Mouse (Mus musculus): ENCODE measurements around the gene Serpina3k. TPM values are rescaled to one million over a fixed set of nuclear protein-coding genes. Genes with fewer than 3 reads are reported as not detected.
"Not testable (repeated sequence)": the region's sequence is repeated elsewhere in the genome, so short reads cannot be mapped to it uniquely, and the experiment has no call there.

Gene Serpina3k
- 1.2 and 103 TPM in 2 replicates for total RNA-seq (2021)
- long read RNA-seq, transcript Serpina3k-201 (5 exons, 2,057 nt), result major isoform, 13,673 of 14,654 reads
- long read RNA-seq, partial matches to known transcripts, result 684 of 14,654 reads
- long read RNA-seq, other reads (novel, unspliced or antisense), result 297 of 14,654 reads

DNA sequence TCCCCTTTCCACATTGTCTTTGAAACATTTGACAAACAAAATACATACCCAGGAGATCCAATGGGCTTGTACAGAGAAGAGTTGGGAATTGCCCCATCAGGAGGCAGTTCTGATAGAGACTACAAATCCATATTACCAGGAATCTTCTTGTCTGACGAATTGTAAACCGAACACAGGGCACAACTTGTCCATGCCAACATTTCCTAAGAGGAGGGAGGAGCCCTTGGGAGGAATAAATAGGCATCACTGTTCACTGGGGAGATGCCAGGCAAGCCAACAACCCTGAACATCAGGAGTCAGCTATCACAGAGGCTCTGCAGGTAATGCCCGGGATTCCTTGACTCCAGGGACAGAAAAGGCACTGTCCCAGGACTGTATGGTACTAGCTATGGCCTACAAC, at the start of gene Serpina3k, which contains the start of gene Serpina3m:
Gene Serpina3k (plus strand): TSS at position 261 of the 400 bp plus-strand sequence.
Gene Serpina3m (plus strand): TSS at position 261 of the 400 bp plus-strand sequence.
- DNase-seq, result not testable (repeated sequence)

DNA sequence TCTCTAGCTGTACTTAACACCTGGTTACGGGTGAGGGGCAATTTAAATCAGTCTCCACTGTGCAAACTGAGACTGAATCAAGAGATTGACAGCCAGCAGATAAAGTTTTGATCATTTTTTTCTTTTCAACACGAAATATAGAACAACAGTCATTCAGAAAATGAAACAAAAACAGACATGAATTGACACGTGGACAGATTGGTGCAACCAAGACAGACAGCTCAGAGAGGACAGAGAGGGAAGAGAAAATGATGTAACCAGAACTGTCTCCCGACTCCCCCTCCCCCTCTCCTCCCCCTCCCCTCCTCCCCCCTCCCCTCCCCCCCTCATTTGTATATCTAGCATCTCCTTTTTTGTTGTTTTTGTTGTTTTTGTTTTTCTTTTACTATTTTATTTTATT, 48.4 kb upstream of the Serpina3k start:
- no peak for DNase-seq

DNA sequence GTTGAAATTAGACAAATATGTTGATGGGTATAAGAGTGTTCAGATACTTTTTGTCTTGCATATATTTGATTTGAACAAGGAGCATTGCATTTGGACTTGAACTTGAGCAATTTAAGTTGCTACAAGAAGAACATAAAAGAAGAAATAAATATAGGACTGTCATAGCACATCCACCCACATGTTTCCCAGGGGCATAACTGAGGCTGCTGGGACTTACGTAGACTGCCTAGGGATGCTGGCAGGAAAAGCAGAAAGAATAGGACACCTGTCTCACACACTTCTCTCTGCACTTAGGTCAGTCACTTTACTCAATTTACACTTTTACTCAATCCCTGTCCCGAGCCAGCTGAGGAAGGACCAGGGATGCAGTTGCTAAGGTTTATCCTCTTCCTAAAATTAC, 44.3 kb upstream of the Serpina3k start:
- no peak for DNase-seq

DNA sequence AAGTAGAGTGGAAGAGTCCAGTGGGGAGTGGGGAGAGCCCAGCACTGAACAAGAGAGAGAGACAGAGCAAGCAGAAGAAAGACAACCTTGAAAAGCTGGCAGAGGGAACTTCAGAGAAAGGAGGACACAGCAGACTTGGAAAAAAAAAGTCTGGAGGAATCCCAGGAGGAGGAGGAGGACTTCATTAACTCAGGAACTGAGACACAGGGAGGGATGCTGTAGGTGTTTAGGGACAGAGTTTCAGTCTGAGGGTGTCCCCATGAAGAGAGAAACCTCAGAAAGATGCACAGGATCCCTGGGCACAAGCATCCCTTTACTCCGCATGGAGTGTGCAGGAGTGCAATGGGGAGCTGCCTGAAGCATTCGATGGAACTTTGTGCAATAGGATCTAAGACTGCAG, 40.2 kb upstream of the Serpina3k start:
- DNase-seq, result no peak

DNA sequence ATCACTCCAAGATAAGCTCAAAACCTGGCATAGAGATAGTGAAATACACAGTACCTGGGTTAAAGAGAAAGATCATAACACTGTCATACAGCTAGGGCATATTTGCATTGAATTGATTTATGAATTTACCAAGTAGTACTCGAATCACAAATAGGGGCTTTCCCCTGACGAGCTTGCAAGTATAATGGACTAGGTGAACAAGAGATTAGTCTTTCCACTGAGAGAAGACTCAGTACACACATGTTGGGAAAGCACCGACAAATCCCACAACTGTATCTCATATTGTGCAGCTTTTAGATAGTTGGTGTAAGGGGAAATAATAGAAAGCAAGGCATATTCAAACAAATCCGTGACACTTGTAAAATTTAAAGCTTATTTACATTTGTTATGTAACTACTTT, 32.3 kb upstream of the Serpina3k start:
- no peak for DNase-seq

DNA sequence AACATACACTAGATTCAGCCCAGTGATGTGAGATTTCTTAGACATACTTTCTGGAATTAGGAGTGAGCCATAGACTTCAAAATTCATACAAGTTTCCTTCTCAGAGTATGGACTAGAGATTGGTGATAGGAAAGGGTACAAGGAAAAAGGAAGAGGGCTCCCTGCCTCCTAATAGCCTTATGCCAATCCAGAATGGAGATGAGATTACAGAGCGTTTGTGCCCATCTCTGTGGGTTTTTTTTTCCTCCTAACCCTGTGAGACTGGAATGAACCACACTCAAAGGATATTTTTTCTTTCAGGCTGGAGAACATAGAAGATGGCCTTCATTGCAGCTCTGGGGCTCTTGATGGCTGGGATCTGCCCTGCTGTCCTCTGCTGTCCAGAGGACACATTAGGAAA, 24.0 kb upstream of the Serpina3k start, which contains the start of gene Serpina3j:
Gene Serpina3j (plus strand): TSS at position 301 of the 400 bp plus-strand sequence.
- no peak for DNase-seq

DNA sequence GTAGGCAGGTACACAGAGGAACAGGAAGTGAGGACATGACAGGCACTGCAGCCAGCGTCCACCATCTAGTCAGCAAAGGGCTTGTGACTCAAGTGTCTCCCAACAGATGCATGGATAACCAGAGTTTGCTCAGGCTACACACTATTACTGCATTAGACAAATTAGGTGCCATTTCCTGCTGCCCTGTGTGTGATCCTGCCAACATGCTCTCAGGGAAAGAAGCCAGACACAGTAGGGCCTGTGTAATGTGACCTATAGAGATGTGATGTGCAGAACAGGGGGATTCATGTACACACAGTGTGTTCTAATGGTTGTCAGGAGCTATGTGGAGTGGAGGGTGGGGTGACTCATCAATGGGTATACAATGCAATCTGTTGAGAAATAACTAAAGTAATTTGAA, 15.8 kb upstream of the Serpina3k start:
- DNase-seq, result no peak

DNA sequence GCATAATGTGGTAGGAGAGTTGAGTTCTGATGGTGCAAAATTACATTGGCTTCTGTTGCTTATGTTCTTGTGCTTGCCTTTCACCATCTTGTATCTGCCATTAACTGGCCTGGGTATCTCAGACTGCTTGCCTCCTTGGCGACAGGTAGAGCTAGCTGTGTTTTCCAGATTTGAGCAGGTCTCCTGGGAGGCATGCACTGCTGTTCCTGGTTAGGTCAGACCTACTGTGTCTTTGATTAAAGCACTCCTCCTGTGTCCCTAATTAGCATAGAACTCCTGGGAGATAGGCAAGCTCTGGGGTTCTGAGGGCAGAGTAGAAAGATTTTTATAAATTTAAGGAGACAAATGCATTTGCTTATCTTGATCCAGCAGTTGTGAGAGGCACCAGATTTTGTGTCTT, 6.6 kb upstream of the Serpina3k start:
- no peak for DNase-seq

DNA sequence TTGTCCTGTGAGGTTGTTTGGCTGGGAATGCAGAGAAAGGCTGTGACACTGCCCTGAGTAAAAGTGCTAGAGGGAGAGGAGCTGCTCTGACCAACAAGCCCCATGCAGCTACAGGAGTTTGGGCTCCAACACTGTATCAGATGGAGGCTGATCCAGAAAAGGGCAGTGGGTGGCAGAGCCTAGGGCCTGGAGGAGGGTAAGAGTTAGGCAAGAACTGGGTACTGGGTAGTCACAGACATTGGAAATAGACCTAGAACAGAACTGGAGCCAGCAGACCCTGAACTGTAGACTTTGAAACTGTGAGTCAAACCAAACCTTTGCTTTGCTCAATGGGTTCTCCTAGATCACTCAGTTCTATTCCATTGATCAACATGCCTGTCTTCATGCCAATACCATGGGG, 1.4 kb upstream of the Serpina3k start:
- not testable (repeated sequence) for DNase-seq

DNA sequence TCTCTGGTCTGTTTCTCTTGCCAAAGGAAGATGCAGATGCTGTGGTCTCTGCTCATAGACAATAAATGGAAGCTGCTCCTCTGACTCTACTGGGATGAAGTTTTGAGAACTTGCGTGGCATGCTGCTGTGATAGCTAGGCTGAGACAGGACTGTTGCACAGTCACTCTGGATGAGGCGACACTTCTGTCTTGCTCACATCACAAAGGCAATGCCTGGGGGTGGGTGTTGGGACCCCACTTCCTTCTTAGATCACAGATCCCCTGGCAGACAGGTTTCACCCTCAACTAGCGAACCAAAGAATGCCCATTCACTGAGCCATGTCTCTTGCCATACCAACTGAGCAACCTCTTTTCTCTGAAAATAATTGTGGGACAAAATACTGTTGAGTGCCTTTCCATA, 419 bp downstream of the Serpina3k start:
- DNase-seq, result no peak

DNA sequence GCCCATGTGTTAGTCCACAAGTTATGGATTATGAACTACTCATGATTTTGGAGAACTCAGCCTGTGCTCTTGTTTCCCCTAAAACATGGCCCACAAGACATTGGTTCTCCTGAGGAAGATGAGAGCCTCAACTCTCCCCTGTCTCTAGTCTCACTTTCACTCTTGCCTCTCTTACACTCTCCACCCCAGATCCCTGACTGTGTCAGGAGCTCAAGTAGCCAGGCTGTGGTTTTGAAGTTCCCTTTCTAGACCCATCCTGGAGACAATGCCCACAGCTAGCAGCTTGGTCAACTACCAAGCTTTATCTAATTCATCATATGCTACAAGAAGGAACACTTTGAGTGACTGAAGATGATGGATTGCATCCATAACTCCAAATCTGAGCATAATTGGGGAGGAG, 4.2 kb downstream of the Serpina3k start:
- DNase-seq, result not testable (repeated sequence)

DNA sequence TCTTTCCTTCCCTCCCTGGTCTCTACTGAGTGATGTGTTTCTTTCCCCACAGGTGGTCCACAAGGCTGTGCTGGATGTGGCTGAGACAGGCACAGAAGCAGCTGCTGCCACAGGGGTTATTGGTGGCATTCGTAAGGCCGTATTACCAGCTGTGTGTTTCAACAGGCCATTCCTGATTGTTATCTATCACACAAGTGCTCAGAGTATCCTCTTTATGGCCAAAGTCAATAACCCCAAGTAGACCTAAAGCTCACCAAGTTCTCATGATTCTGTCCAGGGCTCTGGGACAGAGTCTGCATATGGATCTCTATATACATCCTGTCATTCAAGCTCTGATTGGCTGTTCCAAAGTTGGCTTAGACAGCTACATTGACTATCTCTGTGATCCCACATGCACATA, 6.9 kb downstream of the Serpina3k start:
- DNase-seq, result no peak

DNA sequence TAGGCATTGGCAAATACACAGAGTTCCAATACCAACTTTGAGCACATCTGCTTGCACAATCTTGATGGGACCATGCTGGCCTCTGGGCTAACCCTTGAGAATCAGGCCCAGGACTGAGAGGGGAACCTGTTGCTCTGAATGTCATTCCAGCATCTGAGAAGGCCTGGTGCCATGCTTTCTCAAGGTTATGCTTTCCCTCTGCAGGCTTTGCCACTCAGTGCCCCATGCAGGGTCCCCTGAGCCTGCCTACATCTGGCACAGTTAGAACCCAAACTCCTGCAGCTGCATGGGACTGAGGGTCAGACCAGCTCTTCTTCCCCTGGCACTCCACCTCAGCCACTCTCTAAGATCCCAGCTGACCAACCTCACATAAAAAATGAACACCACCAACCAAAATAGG, 7.4 kb downstream of the Serpina3k start:
- DNase-seq, result no peak

DNA sequence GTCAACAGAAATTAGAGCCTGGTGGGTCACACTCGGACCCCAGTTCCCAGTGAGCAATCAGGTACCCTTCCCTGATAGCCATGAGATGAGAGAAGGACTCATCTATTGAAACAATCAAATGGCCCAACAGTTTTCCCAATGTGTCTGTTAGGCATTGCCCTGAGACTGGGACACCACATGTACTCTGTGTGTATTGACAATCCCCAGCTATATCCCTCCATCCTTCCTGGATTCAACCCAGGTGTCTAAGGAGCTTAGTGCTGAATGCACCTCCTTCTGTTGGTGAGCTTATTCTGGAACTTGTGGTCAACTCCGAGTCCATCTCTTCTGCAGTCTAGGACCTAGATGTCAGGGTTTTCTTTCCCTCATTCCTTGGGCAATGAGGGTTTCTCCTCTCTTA, 8.8 kb downstream of the Serpina3k start:
- no peak for DNase-seq

DNA sequence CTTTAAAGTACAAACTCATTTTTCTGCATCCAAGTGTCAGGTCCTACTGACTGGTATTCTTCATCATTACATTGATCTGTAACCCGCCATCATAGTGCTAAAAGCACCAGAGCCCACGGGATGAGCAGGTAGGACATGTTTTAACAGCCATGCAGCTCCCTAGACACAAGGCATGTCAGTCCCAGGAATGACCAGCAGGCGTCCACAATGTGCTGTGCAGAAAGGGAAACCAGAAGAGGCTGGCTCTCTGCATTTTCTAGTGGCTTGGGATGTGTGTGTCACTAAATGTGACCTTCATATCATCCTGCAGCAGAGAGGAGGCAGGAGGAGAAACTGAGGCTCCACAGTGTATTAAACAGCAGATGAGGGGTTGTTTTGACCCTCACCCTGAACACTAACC, 13.5 kb downstream of the Serpina3k start:
- peak; percentile 53 for DNase-seq

DNA sequence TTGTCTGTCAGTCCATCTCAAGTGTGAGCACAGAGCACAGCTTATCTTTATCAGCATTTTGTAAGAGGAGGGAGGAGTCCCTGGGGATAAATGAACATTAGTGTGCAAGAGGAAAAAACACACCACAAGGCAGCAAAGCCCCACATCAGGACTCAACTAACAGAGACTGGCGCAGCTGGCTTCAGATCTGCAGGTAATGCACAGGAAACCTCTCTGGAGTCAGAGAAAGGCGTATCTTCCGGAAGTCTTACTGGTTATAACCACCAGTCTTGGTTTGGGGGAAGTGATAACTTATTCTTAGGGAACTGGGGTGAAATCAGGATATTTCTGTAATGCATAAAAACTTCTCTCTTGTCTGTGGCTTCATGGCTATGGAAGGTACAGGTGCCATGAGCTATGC, 17.7 kb downstream of the Serpina3k start:
- DNase-seq, result no peak

DNA sequence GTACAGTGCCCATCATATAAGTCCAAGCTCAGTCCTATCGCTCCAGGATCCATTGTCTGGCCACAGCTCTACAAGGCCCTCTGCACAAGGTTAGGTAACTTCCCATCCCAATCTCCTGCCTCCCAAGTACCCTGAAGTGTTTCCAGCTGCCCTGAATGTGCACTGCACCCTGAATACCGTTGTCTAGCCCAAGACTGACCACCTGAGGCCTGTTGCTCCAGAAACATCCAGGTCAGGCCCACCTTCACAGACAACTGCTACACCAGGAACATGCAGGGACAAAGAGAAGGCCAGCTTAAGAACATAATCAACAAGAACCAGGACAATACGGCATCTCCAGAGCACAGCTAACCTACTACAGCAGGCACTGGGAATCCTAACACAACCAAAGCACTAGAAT, 31.7 kb downstream of the Serpina3k start:
- no peak for DNase-seq

DNA sequence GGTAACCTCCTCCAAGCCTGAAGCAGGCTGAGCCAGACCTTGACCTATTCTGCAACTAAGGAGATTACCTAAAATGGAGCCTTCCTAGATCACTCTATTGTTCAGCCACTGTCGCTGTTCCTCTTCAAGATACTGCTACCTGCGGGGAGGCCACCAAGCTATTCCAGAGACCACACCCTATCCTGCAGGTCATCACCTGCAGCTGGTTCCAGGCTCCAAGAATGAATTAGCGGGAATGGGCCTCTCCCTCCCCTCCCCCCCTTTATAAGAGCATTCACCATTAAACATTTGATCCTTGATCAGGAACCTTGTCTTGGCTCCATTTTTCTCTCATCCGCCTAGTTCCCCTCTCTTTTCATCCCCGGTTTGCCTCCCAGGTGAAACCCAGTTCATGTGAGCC, 38.9 kb downstream of the Serpina3k start:
- not testable (repeated sequence) for DNase-seq

DNA sequence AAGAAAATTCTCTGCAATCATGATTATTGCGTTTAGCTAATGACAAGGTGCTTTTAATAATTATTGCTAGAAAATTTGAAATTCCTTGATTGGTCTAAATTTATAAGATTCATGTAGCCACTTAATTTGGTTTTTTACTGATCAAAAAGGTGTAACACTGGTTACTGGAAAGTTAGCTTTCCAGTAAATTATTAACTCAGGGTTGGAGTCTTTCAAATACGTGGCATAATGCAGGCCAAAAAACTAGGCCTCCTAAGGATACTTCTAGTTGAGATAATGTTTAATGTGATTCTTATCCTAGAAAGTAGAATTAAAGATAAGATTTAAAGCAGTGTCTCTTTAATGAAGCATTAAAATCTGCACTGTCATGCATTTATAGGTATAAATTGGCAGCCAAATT, 40.1 kb downstream of the Serpina3k start:
- not testable (repeated sequence) for DNase-seq

DNA sequence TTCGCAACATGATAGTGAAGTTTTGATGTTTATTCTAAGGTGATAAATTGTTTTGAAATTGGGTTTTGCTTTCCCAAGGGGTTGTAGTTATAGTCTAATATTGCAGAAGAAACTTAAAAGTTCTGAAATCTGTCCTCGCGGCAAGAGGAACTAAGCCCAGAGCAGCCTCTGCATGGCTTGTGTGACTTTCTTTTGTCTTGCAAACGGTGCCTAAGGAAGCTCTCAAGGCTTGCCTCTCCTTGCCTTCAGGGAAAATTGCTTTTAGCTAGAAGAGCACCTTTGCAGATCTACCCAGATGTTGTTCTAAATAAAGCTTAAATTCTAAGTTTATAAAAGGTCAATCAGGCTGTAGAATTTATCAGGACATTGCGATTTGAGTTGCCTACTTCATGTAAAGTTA, 40.5 kb downstream of the Serpina3k start:
- not testable (repeated sequence) for DNase-seq

DNA sequence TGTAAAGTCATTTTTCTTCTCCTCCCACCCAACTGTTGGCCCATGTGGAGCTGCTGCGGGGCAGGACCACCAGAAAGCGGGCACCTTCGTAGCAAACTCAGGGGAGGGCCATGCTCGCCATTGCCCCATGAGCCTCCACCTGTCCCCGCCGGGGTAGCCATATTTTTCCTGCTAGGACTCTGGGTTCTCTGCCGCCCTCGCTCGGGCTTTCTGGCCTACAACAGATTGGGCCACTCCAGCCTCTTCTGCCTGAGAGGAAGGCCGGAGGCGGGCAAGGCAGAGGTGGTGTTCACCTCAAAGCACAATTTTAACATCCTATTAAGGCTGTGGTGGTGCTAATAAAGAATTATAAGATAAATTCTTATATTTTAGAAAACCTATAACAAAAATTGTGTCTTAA, 41.6 kb downstream of the Serpina3k start:
- DNase-seq, result no peak

DNA sequence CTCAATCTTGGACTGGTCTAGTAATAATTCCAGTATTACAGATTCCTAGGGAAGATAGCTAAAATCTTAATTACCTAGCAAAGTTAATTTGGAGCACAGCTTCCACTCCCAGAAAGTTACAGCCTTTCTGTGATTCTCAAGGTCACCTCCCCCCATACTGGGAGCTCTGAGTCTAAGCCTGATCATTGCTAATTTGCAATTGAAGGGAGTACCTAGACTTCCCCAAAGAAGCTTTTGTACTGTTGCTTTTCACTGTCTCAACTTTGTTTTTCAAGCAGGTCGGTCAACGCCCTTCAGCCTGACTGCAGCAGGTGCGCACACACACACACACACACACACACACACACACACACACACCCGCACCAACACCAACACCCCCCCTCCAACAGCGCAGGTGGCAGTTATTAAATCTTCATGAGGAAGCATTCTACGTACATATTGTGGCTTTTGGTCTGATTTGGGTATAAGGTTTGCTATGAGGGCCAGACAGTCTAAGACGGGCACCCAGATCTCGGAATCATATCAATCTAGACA, 42.9 kb downstream of the Serpina3k start:
- DNase-seq, result not testable (repeated sequence)

DNA sequence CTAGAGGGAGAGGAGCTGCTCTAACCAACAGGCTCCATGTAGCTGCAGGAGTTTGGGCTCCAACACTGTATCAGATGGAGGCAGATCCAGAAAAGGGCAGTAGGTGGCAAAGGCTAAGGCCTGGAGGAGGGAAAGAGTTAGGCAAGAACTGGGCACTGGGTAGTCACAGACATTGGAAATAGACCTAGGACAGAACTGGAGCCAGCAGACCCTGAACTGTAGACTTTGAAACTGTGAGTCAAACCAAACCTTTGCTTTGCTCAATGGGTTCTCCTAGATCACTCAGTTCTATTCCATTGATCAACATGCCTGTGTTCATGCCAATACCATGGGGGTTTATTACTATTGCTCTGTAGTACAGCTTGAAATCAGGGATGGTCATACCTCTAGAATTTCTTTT, 47.7 kb downstream of the Serpina3k start:
- DNase-seq, result not testable (repeated sequence)

DNA sequence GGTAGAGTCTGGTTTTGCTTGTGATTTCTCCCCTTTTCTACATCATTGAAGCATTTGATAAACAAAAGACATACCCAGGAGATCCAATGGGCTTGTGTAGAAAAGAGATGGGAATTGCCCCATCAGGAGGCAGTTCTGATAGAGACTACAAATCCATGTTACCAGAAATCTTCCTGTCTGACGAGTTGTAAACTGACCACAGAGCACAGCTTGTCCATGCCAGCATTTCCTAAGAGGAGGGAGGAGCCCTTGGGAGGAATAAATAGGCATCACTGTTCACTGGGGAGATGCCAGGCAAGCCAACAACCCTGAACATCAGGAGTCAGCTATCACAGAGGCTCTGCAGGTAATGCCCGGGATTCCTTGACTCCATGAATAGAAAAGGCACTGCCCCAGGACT, 48.6 kb downstream of the Serpina3k start:
- not testable (repeated sequence) for DNase-seq

DNA sequence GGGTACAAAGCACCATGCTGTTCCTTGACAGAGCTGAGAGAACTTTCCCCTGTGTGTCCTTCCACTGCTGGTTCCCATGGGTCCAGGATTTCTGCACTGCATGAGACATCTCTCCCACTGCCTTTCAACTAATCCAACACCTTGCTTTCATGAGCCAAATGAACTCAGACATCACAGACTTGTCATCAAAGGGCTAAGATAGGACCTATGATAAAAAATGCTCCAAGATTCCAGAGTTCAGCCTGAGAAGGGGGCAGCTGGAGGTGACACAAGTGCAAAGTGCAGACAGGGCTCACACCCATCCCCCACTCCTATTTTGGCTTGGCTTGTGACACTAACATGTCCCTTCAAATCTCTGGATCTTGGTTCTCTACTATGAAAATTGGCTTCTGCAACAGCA, 50.2 kb downstream of the Serpina3k start:
- DNase-seq, result no peak

Measured in adrenal gland, postnatal 25 days (tissue).